Mouse (Mus musculus) intestine, embryonic 14.5 days (tissue): Measurements from ENCODE around the gene Enthd1. TPM values are rescaled to one million over a fixed set of nuclear protein-coding genes. Genes with fewer than 3 reads are reported as not detected.

ENCODE experiments used
- ATAC-seq: fragments of 200-750 bp; cut with Nextera tagmentation; replicated peaks from 2 replicates; pipeline ENCODE4 v1.8.0; 2017; ENCODE audit warnings: low read depth, moderate number of reproducible peaks, moderate TSS enrichment, moderate library complexity; ENCODE audit not compliant: low FRiP score, low TSS enrichment
- DNase-seq: peaks from one replicate; pipeline ENCODE4 v3.0.0-alpha.2; 2018; ENCODE audit warnings: low spot score
- H3K27ac ChIP-seq: fragments of 300-500 bp; sonication (generic); 2 replicates; pipeline ENCODE4 v1.5.1; 2014; ENCODE audit warnings: low read depth, mild to moderate bottlenecking, control low read depth
- H3K27me3 ChIP-seq: fragments of 300-500 bp; sonication (generic); replicated peaks from 2 replicates; pipeline ENCODE4 v1.6.1; 2014; ENCODE audit warnings: low read length, control low read depth; ENCODE audit not compliant: control insufficient read depth, insufficient read depth
- H3K36me3 ChIP-seq: fragments of 300-500 bp; sonication (generic); 2 replicates; pipeline ENCODE4 v1.6.1; 2014; ENCODE audit warnings: low read length, control low read depth; ENCODE audit not compliant: control insufficient read depth, insufficient read depth
- H3K4me1 ChIP-seq: fragments of 300-500 bp; sonication (generic); replicated peaks from 2 replicates; pipeline ENCODE4 v1.6.1; 2014; ENCODE audit warnings: low read length, control low read depth, mixed read lengths; ENCODE audit not compliant: control insufficient read depth, insufficient read depth
- H3K4me2 ChIP-seq: fragments of 300-500 bp; sonication (generic); 2 replicates; pipeline ENCODE4 v1.6.1; 2014; ENCODE audit warnings: low read length
- H3K4me3 ChIP-seq: fragments of 300-500 bp; sonication (generic); 2 replicates; pipeline ENCODE4 v1.5.1; 2014; ENCODE audit warnings: low read depth, low read length, control low read depth, mixed read lengths
- H3K9ac ChIP-seq: fragments of 300-500 bp; sonication (generic); 2 replicates; pipeline ENCODE4 v1.6.1; 2014; ENCODE audit warnings: mild to moderate bottlenecking, low read length
- H3K9me3 ChIP-seq: fragments of 300-500 bp; sonication (generic); 2 replicates; pipeline ENCODE4 v1.6.1; 2016; ENCODE audit warnings: low read length, control low read depth; ENCODE audit not compliant: control insufficient read depth
- WGBS: fragments of 180-500 bp; shearing (Covaris S2); extraction: QIAGEN DNeasy Blood & Tissue Kit; methylation state at CpG from one replicate; pipeline ENCODE4 v1.1.7; 2014; 5-methylcytosine and 5-hydroxymethylcytosine counted together
- polyA plus RNA-seq: library from polyadenylated mRNA; unstranded; fragments of >200 nt; fragmentation: Nextera tagmentation; extraction: Ambion mirVana; gene quantifications from 2 replicates; pipeline ENCODE4 v1.2.1, GENCODE M21; 2014

Gene Enthd1
- polyA plus RNA-seq, 1 experiment from 2014 or later = not detected

GRCm38 (mm10) chr15:80579121-80579520 lies 14.2 kb upstream of the Enthd1 start:
- WGBS = 51% methylated on average over 3 of the region's 3 CpGs
- no peak overlapping the region for H3K27ac ChIP-seq
- H3K27me3 ChIP-seq = peaks cover 13% of the 10 kb centered on the region
- ATAC-seq = no peak
- H3K9me3 ChIP-seq = no peaks in the 10 kb centered on the region
- no peak for DNase-seq
- no peak overlapping the region for H3K4me3 ChIP-seq
- H3K9ac ChIP-seq = no peak overlapping the region
- no peaks in the 10 kb centered on the region for H3K36me3 ChIP-seq
- no peak overlapping the region for H3K4me2 ChIP-seq
- no peaks in the 10 kb centered on the region for H3K4me1 ChIP-seq

GRCm38 (mm10) chr15:80577166-80577960 lies 12.4 kb upstream of the Enthd1 start:
- no peak for DNase-seq
- no peak for ATAC-seq
- WGBS = 32% methylated on average over 22 of the region's 22 CpGs

DNA sequence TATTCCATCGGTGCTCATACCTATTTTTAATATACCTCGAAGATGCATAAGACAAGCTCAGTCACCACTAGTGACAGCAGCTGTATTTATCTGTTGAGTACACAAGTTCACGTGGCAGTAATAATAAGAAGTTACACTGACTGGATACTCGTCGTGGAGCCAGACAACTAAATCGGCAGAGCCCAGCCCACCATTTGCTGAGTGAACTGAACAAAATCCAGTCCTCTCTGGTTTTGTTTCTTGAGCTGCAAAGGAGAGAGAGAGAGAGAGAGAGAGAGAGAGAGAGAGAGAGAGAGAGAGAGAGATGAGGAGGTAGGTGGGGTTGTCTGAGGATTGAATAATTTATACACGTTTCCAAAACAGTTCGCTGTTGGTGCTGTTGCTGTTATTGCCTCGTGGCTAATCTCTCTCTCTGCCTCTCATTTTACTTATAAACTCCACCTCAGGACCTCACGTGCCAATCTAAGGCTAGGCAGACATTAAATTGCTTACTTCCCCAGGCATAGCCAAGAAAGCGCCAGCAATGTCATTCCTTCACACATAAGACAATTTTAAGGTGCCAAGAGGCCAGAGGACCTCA lies 11.5 kb upstream of the Enthd1 start:
- DNase-seq = no peak
- Histone ChIP-seq H3K27me3 (peaks cover 13% of the 10 kb centered on the region), H3K4me3 (no peak overlapping the region), H3K9me3 (no peaks in the 10 kb centered on the region), H3K36me3 (no peaks in the 10 kb centered on the region), H3K4me1 (no peaks in the 10 kb centered on the region), H3K9ac (no peak overlapping the region), H3K4me2 (no peak overlapping the region), H3K27ac (no peak overlapping the region)
- 70% methylated on average over 11 of the region's 11 CpGs for WGBS
- ATAC-seq = no peak

More at GRCm38 (mm10) chr15:80577166-80577960, 12.4 kb upstream of the Enthd1 start:
- Histone ChIP-seq H3K27ac (no peak overlapping the region), H3K4me1 (no peaks in the 10 kb centered on the region), H3K36me3 (no peaks in the 10 kb centered on the region), H3K27me3 (peaks cover 13% of the 10 kb centered on the region), H3K4me3 (no peak overlapping the region), H3K9me3 (no peaks in the 10 kb centered on the region), H3K9ac (no peak overlapping the region), H3K4me2 (no peak overlapping the region)

- Histone ChIP-seq H3K36me3 (no peaks in the 10 kb centered on the region), H3K27me3 (peaks cover 13% of the 10 kb centered on the region), H3K9me3 (no peaks in the 10 kb centered on the region), H3K9ac (no peak overlapping the region), H3K4me2 (no peak overlapping the region), H3K27ac (no peak overlapping the region), H3K4me1 (no peaks in the 10 kb centered on the region), H3K4me3 (no peak overlapping the region)
- DNase-seq = no peak
- no peak for ATAC-seq
- WGBS = 93% methylated on average over 13 of the region's 13 CpGs
These were observed 10.9 kb upstream of the Enthd1 start for GRCm38 (mm10) chr15:80575817-80576370.

DNA sequence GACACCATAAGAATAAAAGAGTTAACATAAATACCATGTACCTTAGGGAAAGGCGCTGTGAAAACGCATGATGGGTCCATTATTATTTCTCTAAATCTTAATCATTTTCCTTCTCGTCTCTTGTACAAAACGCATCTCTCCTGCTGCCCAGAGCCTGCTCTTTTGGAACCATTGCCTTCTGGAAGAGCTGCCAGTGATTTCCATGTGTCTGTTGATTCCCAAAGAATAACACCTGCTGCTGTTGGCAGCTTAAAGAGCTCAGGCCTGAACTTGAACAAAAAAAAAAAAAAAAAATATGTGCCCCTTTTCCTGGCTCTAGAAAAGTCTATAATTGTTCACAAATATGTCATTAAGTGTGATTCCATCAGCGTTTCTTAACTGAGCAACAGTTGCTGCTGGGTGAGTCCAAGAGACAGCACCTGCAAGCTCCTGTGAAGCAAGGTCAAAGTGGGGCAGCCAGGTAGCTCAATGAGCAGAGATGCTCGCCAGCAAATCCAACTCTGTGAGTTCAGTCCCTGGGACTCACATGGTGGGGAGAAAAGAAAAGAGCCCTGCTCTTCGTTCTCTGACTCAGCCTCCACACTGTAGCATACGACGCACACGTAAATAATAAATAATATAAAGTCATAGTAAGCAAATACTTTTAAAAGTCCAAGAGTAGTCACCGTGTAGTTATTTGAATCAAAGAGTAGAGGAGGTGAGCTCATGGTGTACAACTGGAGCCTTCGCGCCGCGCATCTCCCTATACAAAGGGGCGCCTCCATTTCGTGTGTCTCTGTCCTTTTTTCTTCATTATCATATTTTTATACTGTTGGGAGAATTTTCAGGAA lies 9.5 kb upstream of the Enthd1 start:
- Histone ChIP-seq H3K4me3 (no peak overlapping the region), H3K4me1 (no peaks in the 10 kb centered on the region), H3K27me3 (peaks cover 11% of the 10 kb centered on the region), H3K9ac (no peak overlapping the region), H3K27ac (no peak overlapping the region), H3K4me2 (no peak overlapping the region), H3K9me3 (no peaks in the 10 kb centered on the region), H3K36me3 (no peaks in the 10 kb centered on the region)
- DNase-seq (no peak), ATAC-seq (no peak)
- 94% methylated on average over 17 of the region's 17 CpGs for WGBS

- Histone ChIP-seq H3K9ac (no peak overlapping the region), H3K4me3 (no peak overlapping the region), H3K27ac (no peak overlapping the region), H3K4me1 (peaks cover 2% of the 10 kb centered on the region; the same call in 1 of the 2 replicates), H3K9me3 (no peaks in the 10 kb centered on the region), H3K36me3 (no peaks in the 10 kb centered on the region), H3K4me2 (no peak overlapping the region), H3K27me3 (peaks cover 11% of the 10 kb centered on the region)
- WGBS = 82% methylated on average over 9 of the region's 9 CpGs
- no peak for ATAC-seq
- DNase-seq = no peak
These were observed 8.0 kb upstream of the Enthd1 start for GRCm38 (mm10) chr15:80572811-80573520.

GRCm38 (mm10) chr15:80572291-80572690 lies 7.3 kb upstream of the Enthd1 start, which contains the start of gene Grap2:
Gene Grap2, plus strand, starts transcription at chr15:80572594.
- H3K9me3 ChIP-seq = no peaks in the 10 kb centered on the region
- 61% methylated on average over 12 of the region's 12 CpGs for WGBS
- DNase-seq (no peak), ATAC-seq (no peak)
- peaks cover 9% of the 10 kb centered on the region for H3K27me3 ChIP-seq
- H3K9ac ChIP-seq = no peak within 1 kb of the TSS
- H3K36me3 ChIP-seq = no peaks in the 10 kb centered on the region
- H3K4me3 ChIP-seq = no peak within 1 kb of the TSS
- H3K4me2 ChIP-seq = no peak within 1 kb of the TSS
- H3K4me1 ChIP-seq = peaks cover 6% of the 10 kb centered on the region; the same call in 1 of the 2 replicates
- H3K27ac ChIP-seq = no peak within 1 kb of the TSS

DNA sequence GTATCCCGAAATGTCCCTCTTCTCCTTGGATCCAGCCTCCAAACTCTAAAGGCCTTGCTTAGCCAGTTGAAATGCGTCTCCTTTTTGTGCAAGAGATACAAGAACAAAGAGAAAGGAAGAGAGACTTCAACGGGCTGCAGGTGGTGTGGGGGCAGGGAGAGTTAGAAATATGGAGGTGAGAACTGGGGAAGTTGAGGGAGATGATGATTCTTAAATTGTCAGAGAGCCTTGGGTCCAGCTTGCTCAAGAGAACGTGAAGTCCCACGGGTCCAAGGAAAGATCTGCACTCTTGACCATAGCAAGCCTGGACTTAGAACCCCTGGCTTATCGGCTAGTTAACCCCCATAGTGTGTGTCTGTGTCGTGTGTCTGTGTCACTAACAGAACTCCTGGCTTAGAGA lies 6.7 kb upstream of the Enthd1 start:
- 68% methylated on average over 7 of the region's 7 CpGs for WGBS
- Histone ChIP-seq H3K4me2 (no peak overlapping the region), H3K27me3 (peaks cover 2% of the 10 kb centered on the region), H3K9ac (no peak overlapping the region), H3K4me1 (peaks cover 6% of the 10 kb centered on the region; the same call in 1 of the 2 replicates), H3K27ac (no peak overlapping the region), H3K4me3 (no peak overlapping the region), H3K9me3 (no peaks in the 10 kb centered on the region), H3K36me3 (no peaks in the 10 kb centered on the region)
- ATAC-seq (no peak), DNase-seq (no peak)
